Comparison of ENCODE assay signal across 8 mouse cellular contexts in genomic region chr3:90434073-90434730, GRCm38 (mm10). TPM values are rescaled to one million over a fixed set of nuclear protein-coding genes. Genes with fewer than 3 reads are reported as not detected.
DNase-seq lines count a peak whose midpoint lies in the region; ATAC-seq and TF ChIP-seq lines count a peak whose summit lies in the region.

No protein-coding gene starts in this region.

- peak; percentile 29 for DNase-seq in MN1 (ENCODE audit: low spot score)
- DNase-seq in lung, embryonic 14.5 days: peak; percentile 61
- peak; percentile 41 for DNase-seq in testis, postnatal 14 days (ENCODE audit: low spot score)
- no peak for DNase-seq in layer of hippocampus, adult 8-10 months (ENCODE audit: low spot score in 2 of 2)
- DNase-seq in frontal cortex, postnatal 10 days (ENCODE audit: low spot score in 2 of 2): no peak
- no peak for DNase-seq in left cerebral cortex, adult 9 months (ENCODE audit: low spot score in 2 of 2)

- no peaks in the 10 kb centered on the region for H3K27me3 ChIP-seq in intestine, postnatal 0 days (replicated peaks; ENCODE audit: control insufficient read depth, insufficient read depth, low read length)
- H3K27me3 ChIP-seq in lung, embryonic 14.5 days (ENCODE audit: insufficient read depth, low read length): no peaks in the 10 kb centered on the region

- 0 out of 2 replicates have a peak overlapping the region, but pooled peaks have one; percentile 86 for H3K9ac ChIP-seq in intestine, postnatal 0 days (ENCODE audit: low read depth, low read length)
- H3K9ac ChIP-seq in lung, embryonic 14.5 days: peak overlapping the region; percentile 38; the same call in 1 of the 2 replicates

- no peak overlapping the region for H3K27ac ChIP-seq in cortical plate, adult 2 months (ENCODE audit: insufficient read depth, low read length)
- H3K27ac ChIP-seq in intestine, postnatal 0 days (ENCODE audit: low read depth, low read length): peak overlapping the region; percentile 97; the same call in 1 of the 2 replicates
- peak overlapping the region; percentile 96 for H3K27ac ChIP-seq in lung, embryonic 14.5 days (ENCODE audit: low read depth)

- no peaks in the 10 kb centered on the region for H3K9me3 ChIP-seq in intestine, postnatal 0 days (ENCODE audit: control insufficient read depth)
- H3K9me3 ChIP-seq in lung, embryonic 14.5 days (ENCODE audit: low read depth, low read length): no peaks in the 10 kb centered on the region

- peak overlapping the region; percentile 96 for H3K4me2 ChIP-seq in intestine, postnatal 0 days (replicated peaks; ENCODE audit: low read depth)
- H3K4me2 ChIP-seq in lung, embryonic 14.5 days: peak overlapping the region; percentile 92

- no peak for ATAC-seq in intestine, postnatal 0 days
- ATAC-seq in lung, embryonic 14.5 days (ENCODE audit: insufficient read depth): no peak

- no peak for TF ChIP-seq CTCF in cortical plate, adult 2 months (IDR thresholded peaks at IDR 0.05; ENCODE audit: extremely low read depth, insufficient read depth, low read length)
- TF ChIP-seq CTCF in intestine, postnatal 0 days (IDR thresholded peaks at IDR 0.05; ENCODE audit: low read depth): no peak
- TF ChIP-seq CTCF in lung, embryonic 14.5 days (IDR thresholded peaks at IDR 0.05; ENCODE audit: low read depth): no peak

- WGBS in intestine, postnatal 0 days: 37% methylated on average over 11 of the region's 11 CpGs
- 42% methylated on average over 11 of the region's 11 CpGs for WGBS in lung, embryonic 14.5 days

- peaks cover 4% of the 10 kb centered on the region; the same call in 1 of the 2 replicates for H3K4me1 ChIP-seq in cortical plate, adult 2 months (ENCODE audit: control insufficient read depth, insufficient read depth, low read length)
- H3K4me1 ChIP-seq in intestine, postnatal 0 days (replicated peaks; ENCODE audit: control insufficient read depth, insufficient read depth, low read length): peaks cover 5% of the 10 kb centered on the region; the same call in 1 of the 2 replicates
- peaks cover 21% of the 10 kb centered on the region; the same call in 1 of the 2 replicates for H3K4me1 ChIP-seq in lung, embryonic 14.5 days (ENCODE audit: insufficient read depth)

- H3K36me3 ChIP-seq in intestine, postnatal 0 days (ENCODE audit: control insufficient read depth, insufficient read depth): no peaks in the 10 kb centered on the region
- no peaks in the 10 kb centered on the region for H3K36me3 ChIP-seq in lung, embryonic 14.5 days (ENCODE audit: insufficient read depth)

- H3K4me3 ChIP-seq in cortical plate, adult 2 months (ENCODE audit: insufficient read depth, low read length): peak overlapping the region; percentile 79
- peak overlapping the region; percentile 69 for H3K4me3 ChIP-seq in intestine, postnatal 0 days (ENCODE audit: low read depth, low read length)
- H3K4me3 ChIP-seq in lung, embryonic 14.5 days (ENCODE audit: low read depth, low read length): peak overlapping the region; percentile 68

- no peak for TF ChIP-seq POLR2A in cortical plate, adult 2 months (IDR thresholded peaks at IDR 0.05; ENCODE audit: extremely low read depth, insufficient read depth, low read length)

RNA-seq across cellular contexts. Expression of gene Ints3, which starts 0.8 kb away (rescaled TPM):
- 44.8 and 46.1 TPM in 2 replicates for polyA plus RNA-seq in cortical plate, adult 2 months (2012; rRNA removed)
- polyA plus RNA-seq in intestine, postnatal 0 days (2015; fragmentation: Nextera tagmentation; extraction: Ambion mirVana): 8.8 and 9.7 TPM in 2 replicates
- polyA plus RNA-seq in lung, embryonic 14.5 days (2014; fragmentation: Nextera tagmentation; extraction: Ambion mirVana): 38.5 and 40.5 TPM in 2 replicates
- 10 to 100 TPM; 56.4 to 85.0 (median 73.0) TPM for total RNA-seq in layer of hippocampus, adult 8-10 months (2022)

RNA-seq across cellular contexts. Expression of gene Npr1, which starts 31.5 kb away (rescaled TPM):
- 3.3 and 4.7 TPM in 2 replicates for polyA plus RNA-seq in cortical plate, adult 2 months (2012; rRNA removed)
- 3.4 and 4.2 TPM in 2 replicates for polyA plus RNA-seq in intestine, postnatal 0 days (2015; fragmentation: Nextera tagmentation; extraction: Ambion mirVana)
- 17.8 and 19.3 TPM in 2 replicates for polyA plus RNA-seq in lung, embryonic 14.5 days (2014; fragmentation: Nextera tagmentation; extraction: Ambion mirVana)
- 1 to 10 TPM; 5.1 to 6.7 (median 5.8) TPM for total RNA-seq in layer of hippocampus, adult 8-10 months (2022)

RNA-seq across cellular contexts. Expression of gene Ilf2, which starts 41.7 kb away (rescaled TPM):
- polyA plus RNA-seq in cortical plate, adult 2 months (2012; rRNA removed): 78.7 and 79.5 TPM in 2 replicates
- polyA plus RNA-seq in intestine, postnatal 0 days (2015; fragmentation: Nextera tagmentation; extraction: Ambion mirVana): 38.3 and 40.7 TPM in 2 replicates
- polyA plus RNA-seq in lung, embryonic 14.5 days (2014; fragmentation: Nextera tagmentation; extraction: Ambion mirVana): 232 and 240 TPM in 2 replicates
- total RNA-seq in layer of hippocampus, adult 8-10 months (2022): 10 to 100 TPM; 84.2 to 89.7 (median 87.4) TPM

RNA-seq across cellular contexts. Expression of gene Slc27a3, which starts 44.5 kb away (rescaled TPM):
- polyA plus RNA-seq in cortical plate, adult 2 months (2012; rRNA removed): 6.8 and 9.4 TPM in 2 replicates
- polyA plus RNA-seq in intestine, postnatal 0 days (2015; fragmentation: Nextera tagmentation; extraction: Ambion mirVana): 2.5 and 2.9 TPM in 2 replicates
- 18.4 and 19.1 TPM in 2 replicates for polyA plus RNA-seq in lung, embryonic 14.5 days (2014; fragmentation: Nextera tagmentation; extraction: Ambion mirVana)
- total RNA-seq in layer of hippocampus, adult 8-10 months (2022): 10 to 100 TPM in 3 of 4 experiments, 1 to 10 TPM in 1; 9.1 to 12.7 (median 12.1) TPM

RNA-seq across cellular contexts. Expression of gene Snapin, which starts 56.6 kb away (rescaled TPM):
- 65.0 and 73.2 TPM in 2 replicates for polyA plus RNA-seq in cortical plate, adult 2 months (2012; rRNA removed)
- polyA plus RNA-seq in intestine, postnatal 0 days (2015; fragmentation: Nextera tagmentation; extraction: Ambion mirVana): 53.1 and 53.9 TPM in 2 replicates
- polyA plus RNA-seq in lung, embryonic 14.5 days (2014; fragmentation: Nextera tagmentation; extraction: Ambion mirVana): 68.0 and 74.7 TPM in 2 replicates
- total RNA-seq in layer of hippocampus, adult 8-10 months (2022): 10 to 100 TPM; 54.7 to 68.9 (median 63.0) TPM

Comparison
In these comparisons a context has a peak if more than half of its experiments do, and no peak if none do; other contexts are left out.
1. DNase-seq: peak in MN1 (single experiment), lung, embryonic 14.5 days (single experiment) and testis, postnatal 14 days (single experiment); none in layer of hippocampus, adult 8-10 months (0 of 2), frontal cortex, postnatal 10 days (0 of 2) and left cerebral cortex, adult 9 months (0 of 2).
2. Peak in every context shown above with its lines, with median percentiles within 50 percentile points of each other: H3K4me3 ChIP-seq.